Mouse (Mus musculus) frontal cortex, postnatal 36 days (tissue): ENCODE results near the gene Pcsk2.

ENCODE experiments used
- DNase-seq, 2 experiments: peaks; one replicate each; pipeline ENCODE4 v3.0.0; 2022; ENCODE audit warnings: low spot score in 2 of 2

Gene Pcsk2

GRCm38 (mm10) chr2:143732501-143732900 lies 186.5 kb downstream of the Pcsk2 start:
- DNase-seq, result no peak

GRCm38 (mm10) chr2:143735442-143735841 lies 189.5 kb downstream of the Pcsk2 start:
- no peak for DNase-seq

GRCm38 (mm10) chr2:143739475-143740226 lies 193.7 kb downstream of the Pcsk2 start:
- peak in 1 of 2 experiments; percentile 3 for DNase-seq

GRCm38 (mm10) chr2:143742436-143742835 lies 196.5 kb downstream of the Pcsk2 start:
- no peak for DNase-seq

- no peak for DNase-seq
These were observed 197.1 kb downstream of the Pcsk2 start for GRCm38 (mm10) chr2:143743081-143743480.

GRCm38 (mm10) chr2:143752051-143752788 lies 206.3 kb downstream of the Pcsk2 start:
- DNase-seq, result peak in 1 of 2 experiments; percentile 24

- DNase-seq, result peak in 1 of 2 experiments; percentile 56
These were observed 230.5 kb downstream of the Pcsk2 start for GRCm38 (mm10) chr2:143776448-143776847.

- DNase-seq, result no peak
These were observed 234.4 kb downstream of the Pcsk2 start for GRCm38 (mm10) chr2:143780310-143780709.

- DNase-seq, result no peak
These were observed 244.0 kb downstream of the Pcsk2 start for GRCm38 (mm10) chr2:143789911-143790310.

- DNase-seq, result no peak
These were observed 249.9 kb downstream of the Pcsk2 start for GRCm38 (mm10) chr2:143795858-143796257.

GRCm38 (mm10) chr2:143796335-143797013 lies 250.5 kb downstream of the Pcsk2 start:
- DNase-seq, result no peak

- no peak for DNase-seq
These were observed 255.1 kb downstream of the Pcsk2 start for GRCm38 (mm10) chr2:143801097-143801496.

GRCm38 (mm10) chr2:143806140-143806923 lies 260.4 kb downstream of the Pcsk2 start:
- no peak for DNase-seq

GRCm38 (mm10) chr2:143806924-143807664 lies 261.1 kb downstream of the Pcsk2 start:
- no peak for DNase-seq

GRCm38 (mm10) chr2:143808789-143809188 lies 262.8 kb downstream of the Pcsk2 start:
- no peak for DNase-seq

GRCm38 (mm10) chr2:143812262-143812661 lies 266.3 kb downstream of the Pcsk2 start:
- no peak for DNase-seq

- DNase-seq, result no peak
These were observed 267.5 kb downstream of the Pcsk2 start for GRCm38 (mm10) chr2:143813461-143813860.

GRCm38 (mm10) chr2:143831645-143832044 lies 285.7 kb downstream of the Pcsk2 start:
- no peak for DNase-seq

- DNase-seq, result no peak
These were observed 286.8 kb downstream of the Pcsk2 start for GRCm38 (mm10) chr2:143832721-143833120.

- no peak for DNase-seq
These were observed 288.1 kb downstream of the Pcsk2 start for GRCm38 (mm10) chr2:143834082-143834481.

- no peak for DNase-seq
These were observed 289.9 kb downstream of the Pcsk2 start for GRCm38 (mm10) chr2:143835820-143836219.
